Mouse (Mus musculus) bone marrow, adult 2 months (tissue): ENCODE data around the gene Itpr1.

Experiments
- CTCF ChIP-seq: fragments of 200-500 bp; IDR thresholded peaks from 2 replicates; pipeline ENCODE4 v1.5.1; 2011; ENCODE audit warnings: low read length, control low read depth; ENCODE audit not compliant: control insufficient read depth, insufficient read depth
- POLR2A ChIP-seq: fragments of 200-500 bp; IDR thresholded peaks from 2 replicates; pipeline ENCODE4 v1.6.1; 2011; ENCODE audit warnings: low read depth, mild to moderate bottlenecking, control low read depth, low read length, borderline replicate concordance; ENCODE audit not compliant: control insufficient read depth

- no peak for TF ChIP-seq POLR2A
- no peak for TF ChIP-seq CTCF
Observed at GRCm38 (mm10) chr6:108592227-108592626, 379.3 kb downstream of the Itpr1 start.
